Mouse (Mus musculus) layer of hippocampus, adult 9-10 months (tissue): Measurements from ENCODE around the gene C130050O18Rik.
"Not testable (repeated sequence)": the region's sequence is repeated elsewhere in the genome, so short reads cannot be mapped to it uniquely, and the experiment has no call there.

ENCODE experiments used
- DNase-seq: peaks from one replicate; pipeline ENCODE4 v3.0.0; 2022; ENCODE audit warnings: low spot score

Gene C130050O18Rik

DNA sequence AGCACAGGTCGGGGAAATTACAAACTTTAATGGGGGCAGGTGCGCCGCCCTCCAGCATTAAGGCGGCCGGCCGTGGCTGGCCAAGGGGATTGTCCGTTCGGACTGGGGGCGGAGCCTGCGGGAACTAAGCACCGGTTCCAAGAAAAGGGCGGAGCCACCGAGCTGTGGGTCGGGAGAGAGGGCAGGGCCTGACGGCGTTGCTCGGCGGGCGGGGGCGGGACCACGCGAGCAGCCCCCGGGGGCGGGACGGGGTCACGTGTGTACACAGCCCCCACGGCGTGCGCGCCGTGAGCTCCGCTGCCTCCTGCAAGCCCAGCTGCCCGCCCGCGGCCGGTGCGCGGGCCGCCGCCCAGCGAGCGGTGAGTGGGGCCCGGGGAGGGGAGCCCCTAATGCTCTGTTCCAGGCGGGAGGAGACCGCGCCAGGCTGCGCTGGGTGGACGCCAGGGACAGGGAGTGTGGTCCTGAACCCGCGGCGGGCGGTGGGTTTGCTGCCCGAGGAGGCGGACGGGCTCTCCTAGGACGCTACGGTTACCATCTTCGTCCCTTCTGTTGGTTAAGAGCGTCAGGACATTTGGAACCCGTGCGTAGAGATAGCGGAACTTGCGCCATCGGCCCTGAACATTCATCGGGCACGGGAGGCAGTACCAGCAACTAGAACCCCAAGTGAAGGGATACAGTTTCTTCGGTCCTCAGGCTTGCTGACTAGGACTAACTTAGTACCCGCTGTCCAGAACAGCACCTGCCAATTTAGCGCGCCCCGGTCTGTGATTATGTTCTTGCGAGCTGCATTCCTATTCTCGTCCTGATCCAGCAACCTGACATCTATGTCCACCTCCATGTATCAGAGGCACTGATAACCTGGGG is 24.5 kb upstream of the C130050O18Rik start:
- DNase-seq: peak; percentile 59

DNA sequence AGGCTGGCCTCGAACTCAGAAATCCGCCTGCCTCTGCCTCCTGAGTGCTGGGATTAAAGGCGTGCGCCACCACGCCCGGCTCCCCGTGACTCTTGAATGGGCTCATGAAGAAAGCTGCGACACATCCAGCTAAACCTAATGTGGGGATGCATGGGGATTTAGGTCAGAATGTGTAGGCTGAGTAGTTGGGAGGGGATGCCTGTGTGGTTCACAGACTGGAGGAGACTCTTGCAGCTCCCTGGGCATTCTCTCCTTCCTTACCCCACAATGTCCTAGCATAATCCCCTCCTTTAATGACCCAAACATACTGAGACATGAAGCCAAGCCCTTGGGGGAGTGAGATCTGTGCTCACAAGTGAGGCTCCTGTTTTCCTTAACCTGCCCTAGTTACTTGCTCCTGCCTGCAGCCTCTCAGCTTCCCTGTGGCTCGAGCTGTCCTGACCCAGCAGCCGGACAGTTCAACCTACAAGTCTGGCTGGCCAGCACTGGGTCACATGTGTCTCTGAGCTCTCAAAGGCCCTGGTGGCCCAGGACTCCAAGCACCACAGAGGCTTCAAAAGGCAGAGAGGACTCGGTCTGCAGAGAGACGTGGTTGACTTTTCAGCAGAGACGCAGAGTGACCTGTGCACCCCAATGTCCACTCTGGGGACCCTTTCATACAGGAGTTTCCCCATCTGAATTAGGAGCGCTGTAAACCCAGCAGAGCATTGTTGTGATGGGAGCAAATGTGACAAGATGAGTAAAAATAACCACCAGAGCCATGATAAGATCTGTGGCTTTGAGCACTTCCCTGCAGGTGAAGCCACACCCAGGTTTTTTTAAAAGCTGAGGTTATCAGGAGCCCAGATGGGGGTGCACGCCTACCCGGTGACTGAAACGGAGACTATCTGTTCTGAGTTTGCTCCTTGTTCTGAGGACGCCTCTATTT is 23.2 kb upstream of the C130050O18Rik start:
- DNase-seq: no peak

DNA sequence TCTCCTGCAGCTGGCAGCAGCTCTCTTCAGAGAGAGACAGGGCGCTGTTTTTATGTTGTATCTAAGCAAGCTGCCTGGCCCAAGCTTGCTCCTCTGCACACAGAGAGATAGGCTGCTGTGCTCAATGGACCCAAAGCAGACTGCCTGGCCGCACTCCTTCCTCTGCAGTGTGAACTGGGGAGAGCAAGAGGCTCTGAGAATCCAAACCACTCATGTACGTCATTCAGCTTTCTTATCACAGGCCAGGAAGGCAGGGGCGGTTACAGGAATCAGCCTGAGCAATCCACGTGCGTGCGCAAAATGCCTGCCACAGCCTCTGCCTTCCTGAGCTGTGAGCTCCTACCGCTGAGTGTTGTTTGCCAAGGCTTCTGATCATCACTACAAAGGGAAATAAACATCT is 22.3 kb upstream of the C130050O18Rik start:
- no peak for DNase-seq

DNA sequence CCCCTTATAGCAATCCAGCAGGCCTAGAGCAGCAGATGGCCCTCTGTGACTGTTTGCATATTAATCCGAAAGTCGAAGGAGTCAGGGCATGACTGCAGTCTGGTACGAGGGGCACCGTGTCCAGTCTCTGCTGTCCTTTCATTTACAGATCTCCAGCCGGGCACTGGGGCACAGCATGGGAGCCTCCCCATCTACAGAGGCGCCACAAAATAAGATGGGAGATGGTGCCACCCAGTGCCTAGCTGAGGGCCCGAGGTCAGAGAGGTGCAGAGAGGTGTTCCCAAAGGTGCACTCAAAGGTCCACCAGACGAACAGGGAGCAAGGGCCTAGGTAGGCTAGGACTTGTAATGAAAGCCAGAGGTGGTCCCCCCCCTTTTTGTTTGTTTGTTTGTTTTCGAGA is 21.8 kb upstream of the C130050O18Rik start:
- no peak for DNase-seq

DNA sequence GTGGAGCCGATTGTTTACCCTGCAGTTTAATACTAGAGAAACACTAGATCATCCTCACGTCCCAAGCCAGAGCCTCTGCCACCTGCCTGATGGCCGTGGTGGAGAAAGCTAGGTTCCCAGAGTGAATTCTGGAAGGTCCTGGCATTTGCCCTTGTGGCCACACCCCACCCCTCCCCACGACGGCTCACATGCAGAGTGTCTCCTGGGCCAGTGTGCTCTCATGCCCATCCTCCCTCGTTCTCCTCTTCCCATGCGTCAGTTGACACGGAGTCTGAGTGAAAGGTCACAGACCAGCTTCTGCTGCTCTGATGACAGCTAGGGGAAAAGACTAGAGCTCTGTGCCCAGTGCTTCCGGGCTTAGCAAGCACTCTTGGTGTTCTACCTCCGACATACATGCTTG is 20.5 kb upstream of the C130050O18Rik start:
- no peak for DNase-seq

DNA sequence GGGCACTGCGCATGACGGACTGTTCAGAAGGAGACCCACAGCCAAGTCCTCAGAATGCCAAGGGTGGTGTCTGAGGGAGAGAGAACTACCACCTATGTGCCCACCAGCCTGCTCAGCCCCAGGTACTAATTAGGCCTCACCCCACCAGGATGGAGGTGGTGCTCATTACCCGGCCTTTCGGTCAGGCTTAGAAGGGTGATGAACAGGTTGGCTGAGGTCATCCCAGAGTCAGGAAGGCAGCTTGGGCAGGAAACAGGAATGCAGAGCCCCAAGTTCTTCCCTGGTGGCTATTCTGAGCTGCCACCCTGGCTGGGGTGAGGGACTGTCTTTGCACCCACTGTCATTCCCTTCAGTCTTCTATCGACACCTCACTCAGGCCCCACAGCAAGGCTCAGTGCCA is 19.0 kb upstream of the C130050O18Rik start:
- no peak for DNase-seq

DNA sequence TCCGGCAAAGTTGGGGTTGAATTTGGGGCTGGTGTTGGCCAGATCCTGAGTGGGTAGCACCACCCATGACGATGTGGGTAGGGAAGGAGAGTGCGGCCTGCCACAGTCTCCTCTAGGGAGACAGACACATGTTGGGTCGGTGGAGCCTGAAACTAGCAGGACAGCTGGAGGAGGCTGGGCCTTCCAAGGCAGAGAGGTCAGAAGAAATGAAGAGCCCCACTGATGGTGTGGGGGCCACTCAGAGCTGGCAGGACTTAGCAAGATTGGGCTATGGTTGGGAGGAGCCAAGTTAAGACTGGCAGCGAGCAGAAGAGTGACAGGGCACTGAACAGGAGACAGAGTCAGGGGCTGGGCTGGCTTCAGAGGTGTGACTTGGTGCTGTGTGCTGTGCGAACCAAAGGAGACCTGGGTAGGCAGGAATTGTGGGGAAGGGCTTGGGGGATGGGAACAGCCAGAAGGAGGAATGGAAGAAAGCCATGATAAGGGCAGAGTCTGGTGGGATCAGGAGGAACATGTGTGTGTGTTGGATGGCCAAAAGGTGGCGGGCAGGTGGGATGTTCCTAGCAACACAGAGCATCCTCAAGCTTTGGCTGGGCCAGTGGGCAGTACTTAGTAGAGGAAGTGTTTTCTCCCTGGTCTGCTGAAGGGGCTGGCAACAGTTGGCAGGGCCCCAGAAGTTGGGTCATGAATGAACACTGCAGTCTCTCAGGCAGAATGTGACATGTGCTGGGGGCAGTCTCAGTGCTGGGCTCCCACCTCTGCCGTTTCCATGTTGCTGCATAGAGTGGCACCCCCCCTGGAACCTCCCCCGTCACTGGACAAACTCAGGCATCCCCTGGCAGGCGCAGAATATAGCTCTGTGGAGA is 17.5 kb upstream of the C130050O18Rik start:
- no peak for DNase-seq

DNA sequence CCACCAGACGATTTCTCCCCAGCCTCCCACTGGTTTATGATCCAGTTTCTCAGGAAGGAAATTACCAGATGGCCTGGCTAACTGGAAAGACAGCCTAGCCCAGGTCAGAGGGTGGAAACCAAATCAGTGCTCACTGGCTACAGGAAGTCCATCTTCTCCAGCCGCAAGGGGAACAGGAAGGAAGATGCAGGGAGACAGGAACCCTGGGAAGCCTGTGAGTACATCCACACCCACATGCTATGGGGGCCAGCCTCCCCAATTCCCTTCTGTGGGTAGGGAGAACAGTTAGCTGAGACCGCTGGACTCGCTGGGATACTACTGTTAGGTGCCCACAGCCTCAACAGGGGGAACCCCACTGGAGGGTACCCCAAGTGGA is 16.9 kb upstream of the C130050O18Rik start:
- no peak for DNase-seq

DNA sequence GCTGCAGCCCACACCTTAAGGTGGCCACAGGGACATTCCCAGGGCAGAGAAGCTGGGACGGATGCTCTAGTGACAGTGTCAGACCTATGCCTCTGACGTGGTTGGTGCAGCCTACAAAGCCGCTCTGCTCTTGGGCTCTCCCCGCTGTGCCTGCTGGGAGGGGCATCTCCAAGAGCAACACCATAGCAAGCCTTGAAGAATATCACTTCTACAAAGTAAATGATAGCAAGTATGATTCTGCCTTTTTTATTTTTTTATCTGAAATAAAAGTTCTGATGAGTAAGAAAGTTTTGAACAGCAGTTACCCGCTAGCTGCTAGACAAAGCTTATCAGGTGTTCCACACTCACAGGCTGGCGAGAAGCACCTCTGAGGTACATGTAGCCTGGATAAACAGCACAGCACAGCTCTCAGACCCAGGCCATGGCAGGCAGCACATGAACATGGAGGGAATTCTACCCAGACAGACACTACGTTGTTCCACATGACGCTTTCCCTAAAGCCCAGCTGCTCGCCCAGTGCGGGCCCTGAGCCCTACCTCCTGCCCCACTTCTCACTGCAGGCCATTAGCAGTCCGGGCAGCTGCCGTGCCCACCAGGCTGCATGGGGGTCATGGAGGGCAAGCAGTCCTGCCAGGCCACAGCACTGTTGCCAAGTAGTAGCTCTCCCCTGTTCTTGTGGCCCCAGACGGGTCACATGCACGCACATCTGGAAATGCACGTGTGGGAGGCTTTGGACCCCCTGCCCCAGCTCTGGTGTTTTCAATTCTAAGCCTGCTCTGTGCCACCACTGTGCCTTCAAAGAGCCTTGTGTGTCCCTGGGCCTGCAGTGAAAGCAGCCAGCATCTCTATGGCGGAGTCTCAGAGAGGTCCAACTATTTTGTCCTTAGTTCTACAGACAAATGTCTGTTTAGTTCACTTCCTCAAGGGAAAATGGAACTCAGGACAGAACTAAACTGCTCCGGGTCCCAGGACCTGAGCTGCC is 16.1 kb upstream of the C130050O18Rik start:
- no peak for DNase-seq

DNA sequence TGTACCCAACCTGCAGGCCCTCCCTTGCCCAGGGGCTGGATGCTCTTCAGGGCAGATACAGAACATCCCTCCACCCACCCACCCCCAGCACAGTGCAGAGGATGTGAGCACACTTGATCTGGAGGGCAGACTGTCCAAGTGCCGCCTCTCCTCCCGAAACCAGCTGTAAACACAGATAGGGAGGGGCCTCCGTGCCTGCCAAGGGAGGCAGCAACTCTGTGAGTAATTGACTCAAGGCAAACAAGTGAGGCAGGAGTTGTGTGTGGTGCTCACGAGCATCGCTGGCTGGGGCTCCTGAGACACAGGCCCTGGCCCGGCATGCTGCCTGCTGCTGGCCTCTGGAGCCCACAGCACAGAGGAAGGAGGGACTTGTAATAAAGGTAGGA is 15.4 kb upstream of the C130050O18Rik start:
- DNase-seq: no peak

DNA sequence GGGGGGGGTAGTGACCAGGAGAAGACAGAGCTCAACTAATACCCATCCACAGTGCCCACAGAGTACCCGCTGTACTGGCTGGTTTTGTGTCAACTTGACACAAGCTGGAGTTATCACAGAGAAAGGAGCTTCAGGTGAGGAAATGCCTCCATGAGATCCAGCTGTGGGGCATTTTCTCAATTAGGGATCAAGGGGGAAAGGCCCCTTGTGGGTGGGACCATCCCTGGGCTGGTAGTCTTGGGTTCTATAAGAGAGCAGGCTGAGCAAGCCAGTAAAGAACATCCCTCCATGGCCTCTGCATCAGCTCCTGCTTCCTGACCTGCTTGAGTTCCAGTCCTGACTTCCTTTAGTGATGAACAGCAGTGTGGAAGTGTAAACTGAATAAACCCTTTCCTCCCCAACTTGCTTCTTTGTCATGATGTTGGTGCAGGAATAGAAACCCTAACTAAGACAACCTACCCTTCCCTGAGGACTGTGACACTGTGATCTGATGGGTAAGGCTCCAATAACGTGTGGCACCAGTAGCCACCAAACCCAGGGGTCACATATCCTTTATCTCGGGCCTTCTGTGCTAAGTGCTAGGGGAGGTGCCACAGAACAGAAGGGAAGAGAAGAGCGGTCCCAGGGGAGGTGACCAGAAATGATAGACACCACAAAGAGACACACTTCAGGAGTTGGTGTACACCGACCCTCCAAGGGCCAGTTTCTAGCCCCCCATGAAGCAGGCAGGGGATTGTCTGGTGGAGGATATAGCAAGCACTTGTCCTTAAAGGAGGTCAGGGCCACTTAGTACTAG is 14.6 kb upstream of the C130050O18Rik start:
- not testable (repeated sequence) for DNase-seq

DNA sequence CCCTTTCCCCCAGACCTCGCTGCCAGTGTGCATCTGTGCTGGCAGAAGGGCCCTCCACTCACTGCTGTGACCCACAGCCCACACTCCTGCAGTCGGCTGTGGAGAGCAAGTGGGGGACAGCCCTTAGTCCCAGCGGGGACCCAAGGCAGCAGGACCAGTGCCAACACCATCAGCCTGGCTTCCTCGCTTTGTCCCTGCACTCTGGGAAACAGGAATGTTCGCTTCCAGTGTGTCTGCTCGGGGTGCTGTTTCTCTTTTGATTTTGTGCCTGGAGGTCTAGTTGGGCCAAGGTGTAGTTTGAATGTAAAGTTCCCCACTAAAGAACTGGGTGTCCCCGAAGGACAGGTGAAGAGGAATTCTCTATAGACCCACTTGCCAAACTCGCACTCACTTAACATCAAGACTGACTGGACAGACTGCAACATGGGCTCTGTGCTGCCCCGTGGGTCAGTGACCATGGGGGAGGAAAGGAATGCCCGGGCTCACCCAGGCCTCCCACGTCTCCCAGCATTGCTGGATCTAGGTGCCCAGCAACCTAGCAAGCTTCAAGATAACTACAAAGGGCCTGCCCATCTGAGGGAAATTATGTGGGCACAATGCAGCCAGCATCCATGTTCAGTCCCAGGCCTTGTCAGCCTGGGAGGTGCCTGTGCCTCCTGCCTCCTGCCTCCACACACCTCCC is 13.6 kb upstream of the C130050O18Rik start:
- DNase-seq: no peak

DNA sequence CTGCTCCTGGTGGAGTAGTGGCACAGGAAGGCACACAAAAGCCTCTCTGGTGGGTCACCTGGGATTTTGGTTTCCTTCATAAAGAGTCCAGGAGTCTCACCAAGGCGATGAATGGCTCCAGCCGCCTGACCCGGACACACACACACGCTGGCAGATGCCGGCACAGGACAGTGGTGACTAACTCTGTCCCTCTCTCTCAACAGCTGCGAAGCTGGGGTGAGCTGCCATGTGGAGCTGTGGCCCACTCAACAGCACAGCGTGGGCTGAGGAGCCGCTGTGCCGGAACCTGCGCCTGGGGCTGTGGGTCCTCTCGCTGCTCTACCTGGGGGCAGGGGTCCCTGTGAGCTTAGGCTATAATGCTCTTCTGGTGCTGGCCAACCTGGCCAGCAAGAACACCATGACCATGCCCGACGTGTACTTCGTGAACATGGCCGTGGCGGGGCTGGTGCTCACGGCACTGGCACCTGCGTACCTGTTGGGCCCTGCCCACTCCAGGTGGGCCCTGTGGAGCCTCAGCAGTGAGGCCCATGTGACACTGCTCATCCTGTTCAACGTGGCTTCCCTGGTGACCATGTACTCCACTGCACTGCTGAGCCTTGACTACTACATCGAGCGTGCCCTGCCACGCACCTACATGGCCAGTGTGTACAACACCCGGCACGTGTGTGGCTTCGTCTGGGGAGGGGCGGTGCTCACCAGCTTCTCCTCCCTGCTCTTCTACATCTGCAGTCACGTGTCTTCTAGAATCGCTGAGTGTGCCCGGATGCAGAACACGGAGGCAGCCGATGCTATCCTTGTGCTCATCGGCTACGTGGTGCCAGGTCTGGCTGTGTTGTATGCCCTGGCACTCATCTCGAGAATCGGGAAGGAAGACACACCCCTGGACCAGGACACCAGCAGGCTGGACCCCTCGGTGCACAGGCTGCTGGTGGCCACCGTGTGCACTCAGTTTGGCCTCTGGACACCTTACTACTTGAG is 12.6 kb upstream of the C130050O18Rik start:
- no peak for DNase-seq

DNA sequence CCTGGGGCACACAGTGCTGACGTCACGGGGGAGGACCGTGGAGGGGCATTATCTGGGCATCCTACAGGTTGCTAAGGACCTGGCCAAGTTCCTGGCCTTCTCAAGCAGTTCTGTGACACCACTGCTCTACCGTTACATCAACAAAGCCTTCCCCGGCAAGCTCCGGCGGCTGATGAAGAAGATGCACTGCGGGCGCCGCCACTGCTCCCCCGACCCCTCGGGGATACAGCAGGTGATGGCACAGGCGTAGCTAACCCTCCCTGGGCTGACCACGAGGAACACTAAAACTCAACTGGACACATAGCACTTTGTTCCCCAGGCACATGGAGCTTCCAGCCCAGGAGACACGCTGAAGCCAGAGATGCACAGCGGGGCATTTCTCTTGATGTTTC is 11.9 kb upstream of the C130050O18Rik start:
- DNase-seq: no peak

DNA sequence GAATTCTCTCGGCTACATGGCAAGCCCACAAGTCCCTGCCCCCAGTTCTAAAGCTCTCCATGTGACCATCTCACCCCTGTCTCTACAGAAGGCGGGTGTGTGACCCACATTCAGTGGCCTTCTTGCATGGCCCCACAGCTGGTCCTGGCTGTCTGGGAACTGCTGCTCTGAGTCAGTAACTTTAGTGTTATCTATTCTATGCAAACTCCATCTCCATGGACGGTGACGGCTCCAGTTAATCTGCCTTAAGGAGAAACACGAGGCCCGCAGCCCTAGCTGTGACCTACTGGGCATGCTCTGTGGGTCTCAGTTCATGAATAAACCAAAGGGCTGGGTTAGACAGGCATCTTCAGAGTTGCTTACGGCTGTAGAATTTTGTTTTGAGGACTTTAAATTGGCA is 10.7 kb upstream of the C130050O18Rik start:
- no peak for DNase-seq

DNA sequence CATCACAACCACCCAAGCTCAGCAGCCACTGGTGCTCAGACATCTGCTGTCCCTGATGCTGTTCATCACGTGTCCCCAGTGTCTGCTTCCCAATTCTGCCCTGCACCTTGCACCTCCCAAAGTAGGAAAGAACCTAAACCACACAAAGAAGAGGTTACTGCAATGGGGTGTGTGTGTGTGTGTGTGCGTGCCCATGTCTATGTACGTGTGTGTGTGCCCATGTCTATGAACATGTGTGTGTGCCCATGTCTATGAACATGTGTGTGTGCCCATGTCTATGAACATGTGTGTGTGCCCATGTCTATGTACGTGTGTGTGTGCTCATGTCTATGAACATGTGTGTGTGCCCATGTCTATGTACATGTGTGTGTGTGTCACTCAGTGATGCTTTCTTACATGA is 9.6 kb upstream of the C130050O18Rik start:
- DNase-seq: no peak

DNA sequence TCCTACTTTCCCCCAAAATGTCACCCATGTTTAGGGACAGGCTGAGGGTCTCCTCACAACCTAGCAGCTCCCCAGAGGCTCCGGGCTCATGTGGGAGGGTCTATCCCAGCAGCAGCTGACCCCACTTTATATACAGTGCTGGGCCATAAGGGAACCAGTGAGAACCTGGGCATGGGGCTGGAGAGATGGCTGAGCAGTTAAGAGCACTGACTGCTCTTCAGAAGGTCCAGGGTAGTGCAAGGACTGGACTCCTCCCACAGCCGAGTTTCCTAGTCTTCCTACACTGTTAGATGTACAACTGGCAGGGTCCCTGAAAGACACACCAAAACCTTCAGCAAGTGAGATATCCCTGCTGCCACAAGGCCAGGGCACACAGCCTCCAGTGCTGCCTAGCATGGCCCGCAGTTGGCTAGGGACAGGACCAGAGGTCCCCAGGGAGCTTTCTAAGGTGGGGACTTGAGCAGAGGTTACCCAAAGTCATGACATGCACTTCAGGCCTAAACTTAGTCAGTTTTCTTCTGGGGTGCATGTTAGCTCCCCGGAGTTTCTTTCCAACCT is 7.6 kb upstream of the C130050O18Rik start:
- no peak for DNase-seq
